Mouse (Mus musculus) T-cell, adult 2 months (primary cell): ENCODE measurements around the gene Ulk1.
"Not testable (repeated sequence)": the region's sequence is repeated elsewhere in the genome, so short reads cannot be mapped to it uniquely, and the experiment has no call there.

Experiments
- DNase-seq: peaks from one replicate; pipeline ENCODE4 v3.0.0; 2022; ENCODE audit warnings: low spot score

The Ulk1 gene

DNA sequence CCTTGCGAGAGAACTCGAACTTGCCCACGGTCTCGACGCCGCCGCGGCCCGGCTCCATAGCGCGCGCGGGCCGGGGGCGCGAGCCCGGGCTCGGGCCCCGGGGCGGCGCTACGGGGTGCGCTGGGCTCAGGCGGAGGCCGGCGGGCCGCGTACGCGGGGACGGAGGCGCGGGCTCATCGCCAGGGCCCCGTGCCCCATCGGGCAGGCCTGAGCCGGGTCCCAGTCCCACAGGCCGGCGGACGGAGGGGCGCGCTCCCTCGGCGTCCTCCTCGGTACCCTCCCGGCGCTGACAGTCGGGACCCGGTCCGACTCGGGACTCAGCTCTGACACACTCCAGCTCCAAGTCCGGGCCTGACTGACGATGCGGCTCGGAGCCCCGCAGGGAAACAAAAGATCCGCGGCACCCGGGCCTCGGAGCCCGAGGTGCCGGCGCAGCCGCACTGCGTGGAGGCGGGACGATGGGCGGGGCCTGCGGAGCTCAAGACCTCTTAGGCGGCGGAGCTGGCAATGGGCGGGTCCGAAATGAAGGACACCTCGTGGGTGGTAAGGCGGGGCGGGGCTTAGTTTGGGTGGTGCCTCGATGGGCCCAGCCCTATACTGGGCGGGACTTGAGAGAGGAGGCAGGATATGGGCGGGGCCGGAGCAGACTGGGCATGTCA is at the start of gene Ulk1:
TSS of gene Ulk1 (minus strand) at position 431 of the 659 bp plus-strand sequence.
- DNase-seq = peak; percentile 100

- DNase-seq = no peak
Measured at GRCm38 (mm10) chr5:110859013-110859650, 49.2 kb upstream of the Ulk1 start.

GRCm38 (mm10) chr5:110857091-110857490 is 47.2 kb upstream of the Ulk1 start:
- no peak for DNase-seq

DNA sequence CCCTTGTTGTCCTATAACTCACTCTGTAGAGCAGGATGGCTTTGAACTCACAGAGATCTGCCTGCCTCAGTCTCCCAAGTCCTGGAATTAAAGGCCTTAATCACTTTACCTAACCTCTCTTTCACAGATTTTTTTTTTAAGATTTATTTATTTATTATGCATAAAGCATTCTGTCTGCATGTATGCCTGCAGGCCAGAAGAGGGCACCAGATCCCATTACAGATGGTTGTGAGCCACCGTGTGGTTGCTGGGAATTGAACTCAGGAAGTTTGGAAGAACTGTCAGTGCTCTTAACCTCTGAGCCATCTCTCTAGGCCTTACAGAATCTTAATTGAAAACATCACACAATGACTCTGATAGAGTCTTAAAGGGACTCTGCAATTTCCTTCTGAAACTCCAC is 43.1 kb upstream of the Ulk1 start:
- no peak for DNase-seq

DNA sequence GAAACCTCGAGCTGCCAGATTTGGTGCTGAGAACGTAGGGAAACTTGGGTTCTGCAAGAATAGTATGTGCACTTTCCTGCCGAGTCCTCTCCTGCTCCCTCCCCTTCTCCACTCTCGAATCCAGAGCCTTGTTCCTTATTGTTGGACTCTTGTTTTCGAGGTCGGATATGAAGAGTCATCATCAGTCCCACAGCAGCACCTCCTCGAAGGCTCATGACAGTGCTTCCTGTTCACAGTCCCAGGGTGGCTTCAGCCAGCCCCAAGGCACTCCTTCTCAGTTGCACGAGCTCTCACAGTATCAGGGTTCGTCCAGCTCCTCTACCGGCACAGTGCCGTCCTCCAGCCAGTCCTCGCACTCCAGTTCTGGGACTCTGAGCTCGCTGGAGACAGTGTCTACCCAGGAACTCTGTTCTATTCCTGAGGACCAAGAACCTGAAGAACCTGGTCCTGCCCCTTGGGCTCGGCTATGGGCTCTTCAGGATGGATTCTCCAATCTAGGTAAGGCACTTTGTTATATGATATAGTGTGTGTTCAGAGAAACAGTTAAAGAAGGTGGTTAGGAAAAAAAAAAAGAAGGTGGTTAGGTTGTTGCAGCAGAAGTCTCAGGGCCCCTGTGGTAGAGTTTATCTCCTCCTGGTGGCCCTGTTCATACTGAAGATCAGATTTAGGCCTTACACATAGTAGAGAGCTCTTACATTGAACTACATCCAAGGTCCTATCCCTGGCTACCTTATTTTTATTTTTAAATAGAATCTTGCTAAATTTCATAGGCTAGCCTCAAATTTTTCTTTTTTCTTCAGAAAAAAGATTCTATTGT is 31.4 kb upstream of the Ulk1 start:
- no peak for DNase-seq

DNA sequence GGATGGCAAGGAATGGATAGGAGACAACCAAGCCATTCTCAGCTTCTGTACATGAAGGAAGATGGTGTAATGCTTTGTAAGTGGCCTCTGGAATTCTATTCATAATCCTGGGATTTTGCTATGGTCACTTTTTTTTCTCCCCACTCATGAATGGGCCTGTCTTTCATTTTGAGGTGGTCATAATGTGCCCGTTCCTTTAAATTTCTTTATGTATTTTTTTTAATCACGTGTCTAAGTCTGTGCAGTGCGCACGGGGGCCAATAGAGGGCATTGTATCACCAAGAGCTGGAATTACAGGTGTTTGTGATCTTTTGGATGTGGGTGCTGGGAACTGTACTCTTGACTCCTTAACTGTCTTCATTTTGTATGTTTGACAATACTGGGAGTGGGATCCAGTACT is 30.6 kb upstream of the Ulk1 start:
- DNase-seq = peak; percentile 71

DNA sequence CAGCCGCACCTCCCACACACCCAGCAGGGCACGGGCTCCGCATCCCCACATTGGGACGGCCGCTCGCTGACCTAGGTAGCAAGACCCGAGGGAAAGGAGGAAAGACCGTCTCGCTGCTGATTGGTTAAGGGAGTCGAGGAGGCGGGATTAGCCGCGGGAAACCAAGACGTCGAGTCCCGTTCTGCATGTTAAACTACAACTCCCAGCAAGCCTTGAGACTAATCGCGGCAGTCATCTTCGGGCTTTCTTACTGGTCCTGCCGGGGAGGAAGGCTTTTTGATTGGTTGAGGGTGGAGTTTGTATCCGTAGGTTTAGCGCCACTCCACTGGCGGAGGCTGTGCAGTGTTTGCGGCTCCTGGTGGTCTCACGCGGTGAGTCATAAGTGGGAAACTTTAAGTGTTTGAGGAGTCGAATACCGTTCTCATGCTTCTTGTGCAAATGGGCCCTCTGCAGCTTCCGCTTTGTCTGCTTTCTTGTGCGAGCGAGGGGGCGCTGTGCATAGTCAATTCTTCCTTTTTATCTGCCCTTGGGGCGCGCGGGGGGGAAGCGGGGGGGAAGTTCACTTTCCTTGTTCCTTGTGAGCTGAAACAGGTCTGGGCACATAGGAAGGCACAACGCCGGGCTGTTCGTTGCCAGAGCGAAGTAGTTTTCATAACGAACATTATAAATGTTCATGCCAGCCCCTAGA is 29.9 kb upstream of the Ulk1 start, which contains the start of the genes Hscb and Chek2:
TSS of gene Hscb (minus strand) at position 100 of the 688 bp plus-strand sequence.
TSS of gene Chek2 (plus strand) at position 302 of the 688 bp plus-strand sequence.
- DNase-seq = peak; percentile 96

- DNase-seq = no peak
Measured at GRCm38 (mm10) chr5:110839038-110839677, 29.3 kb upstream of the Ulk1 start.

DNA sequence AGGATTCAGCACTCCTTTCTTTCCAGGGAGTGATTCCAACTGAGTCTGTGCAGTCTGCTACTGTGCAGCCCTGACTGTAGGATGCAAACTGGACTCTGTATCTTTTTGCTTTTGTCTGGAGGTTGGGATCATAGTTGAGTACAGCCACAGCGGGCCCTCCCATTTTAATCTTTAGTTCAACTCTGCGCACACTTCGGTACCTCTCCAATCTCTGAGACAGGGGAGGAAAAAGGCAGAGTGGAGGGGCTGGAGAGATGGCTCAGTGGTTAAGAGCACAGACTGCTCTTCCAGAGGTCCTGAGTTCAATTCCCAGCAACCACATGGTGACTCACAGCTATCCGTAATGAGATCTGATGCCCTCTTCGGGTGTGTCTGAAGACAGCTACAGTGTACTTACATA is 28.1 kb upstream of the Ulk1 start:
- DNase-seq = not testable (repeated sequence)

GRCm38 (mm10) chr5:110835959-110836358 is 26.1 kb upstream of the Ulk1 start:
- DNase-seq = no peak

DNA sequence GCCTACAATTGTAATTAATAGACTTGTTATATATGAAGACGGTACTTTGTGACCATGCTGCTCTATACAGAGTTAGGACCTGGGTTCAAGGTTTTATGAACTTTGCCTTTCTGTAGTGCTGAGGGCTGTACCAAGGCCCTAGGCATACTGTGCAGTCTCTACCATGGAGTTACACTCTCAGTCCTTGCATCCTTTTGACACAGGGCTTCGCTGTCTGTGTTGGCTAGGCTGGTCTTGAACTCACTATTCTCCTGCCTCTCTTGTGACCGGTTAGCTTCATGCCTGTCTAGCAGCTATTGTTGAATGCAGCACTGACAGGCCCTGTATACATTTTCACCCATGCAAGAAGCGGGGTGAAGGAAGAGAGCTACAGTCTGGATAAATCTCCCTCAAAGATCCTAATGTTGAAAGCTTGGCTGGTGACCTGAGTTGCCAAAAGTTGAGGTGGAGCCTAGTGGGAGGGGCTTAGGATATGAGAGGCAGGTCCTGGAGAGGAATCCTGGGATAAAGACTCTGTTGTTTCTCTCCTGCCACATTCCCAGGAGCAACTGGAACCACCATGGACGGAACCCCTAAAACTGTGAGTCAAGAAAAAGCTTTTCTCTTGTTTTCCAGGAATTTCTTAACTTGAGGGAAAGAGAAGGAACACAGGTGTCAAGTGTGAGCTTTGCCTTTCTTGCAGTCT is 21.3 kb upstream of the Ulk1 start:
- no peak for DNase-seq

DNA sequence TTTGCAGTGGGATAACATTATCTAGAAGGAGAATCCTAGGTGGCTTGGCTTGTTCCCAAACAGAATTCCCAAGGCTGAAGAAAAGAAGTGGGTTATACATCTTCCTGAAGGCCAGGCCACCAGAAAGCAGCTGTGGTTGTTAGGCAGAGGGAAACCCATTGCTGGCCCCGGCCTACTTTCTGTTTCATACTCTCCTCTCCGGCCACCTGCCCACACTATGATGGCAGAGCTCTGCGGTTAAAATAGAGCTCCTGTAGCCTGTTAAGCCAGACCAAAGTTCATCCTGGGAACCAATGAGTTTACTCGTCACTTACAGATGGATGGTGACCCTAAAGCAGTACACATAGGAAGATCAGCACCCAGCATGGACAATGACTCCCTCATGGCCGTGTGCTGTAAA is 17.7 kb upstream of the Ulk1 start:
- no peak for DNase-seq

DNA sequence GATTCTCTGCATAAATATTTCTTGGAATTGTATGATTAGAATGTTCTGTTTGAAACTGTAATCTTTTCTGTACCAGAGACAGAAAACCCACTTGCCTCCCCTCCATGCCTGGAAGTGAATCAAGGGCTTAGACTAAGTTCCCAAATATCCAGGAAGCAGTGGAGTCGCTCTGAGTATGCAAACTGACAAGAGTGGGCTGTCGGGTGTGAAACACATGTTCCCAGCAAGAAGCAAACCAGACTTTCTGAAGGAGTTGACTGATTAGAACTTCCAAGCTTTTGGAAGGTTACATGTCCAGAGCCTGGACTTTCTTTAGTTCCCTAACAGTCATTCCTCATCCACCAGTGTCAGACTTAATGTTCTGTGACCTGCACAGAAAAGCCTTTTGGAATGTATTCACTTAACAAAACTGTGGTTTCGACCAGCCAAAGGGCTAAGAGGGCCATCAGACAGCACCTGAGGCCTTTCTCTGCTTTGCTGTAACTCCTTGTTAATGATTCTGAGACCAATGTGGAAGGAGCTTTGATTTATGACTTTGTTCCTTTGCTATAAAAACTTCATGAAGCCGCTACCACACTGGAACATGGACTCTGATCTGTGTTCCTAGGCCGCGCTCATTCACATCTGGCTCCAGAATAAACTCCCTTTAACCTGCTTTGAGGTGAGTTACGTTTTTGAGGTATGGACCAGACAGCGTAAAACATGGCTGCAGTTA is 17.0 kb upstream of the Ulk1 start:
- DNase-seq = no peak

DNA sequence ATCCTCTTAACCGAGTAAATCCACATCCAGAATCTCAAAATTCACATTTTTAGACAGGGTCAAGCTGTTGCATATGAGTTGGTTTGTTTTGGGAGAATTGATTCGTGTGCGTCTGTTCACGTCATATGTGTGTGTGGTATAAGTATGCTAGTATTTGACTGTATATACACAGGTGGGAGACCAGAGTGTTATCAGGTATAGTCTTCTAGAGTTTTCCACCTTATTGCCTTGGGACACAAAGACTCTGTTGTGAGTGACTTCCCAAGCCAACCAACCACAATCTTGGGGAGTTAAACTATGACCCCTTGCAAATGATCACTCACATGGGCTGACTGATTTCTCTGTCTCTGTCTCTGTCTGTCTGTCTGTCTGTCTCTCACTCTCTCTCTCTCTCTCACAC is 14.5 kb upstream of the Ulk1 start:
- DNase-seq = no peak

DNA sequence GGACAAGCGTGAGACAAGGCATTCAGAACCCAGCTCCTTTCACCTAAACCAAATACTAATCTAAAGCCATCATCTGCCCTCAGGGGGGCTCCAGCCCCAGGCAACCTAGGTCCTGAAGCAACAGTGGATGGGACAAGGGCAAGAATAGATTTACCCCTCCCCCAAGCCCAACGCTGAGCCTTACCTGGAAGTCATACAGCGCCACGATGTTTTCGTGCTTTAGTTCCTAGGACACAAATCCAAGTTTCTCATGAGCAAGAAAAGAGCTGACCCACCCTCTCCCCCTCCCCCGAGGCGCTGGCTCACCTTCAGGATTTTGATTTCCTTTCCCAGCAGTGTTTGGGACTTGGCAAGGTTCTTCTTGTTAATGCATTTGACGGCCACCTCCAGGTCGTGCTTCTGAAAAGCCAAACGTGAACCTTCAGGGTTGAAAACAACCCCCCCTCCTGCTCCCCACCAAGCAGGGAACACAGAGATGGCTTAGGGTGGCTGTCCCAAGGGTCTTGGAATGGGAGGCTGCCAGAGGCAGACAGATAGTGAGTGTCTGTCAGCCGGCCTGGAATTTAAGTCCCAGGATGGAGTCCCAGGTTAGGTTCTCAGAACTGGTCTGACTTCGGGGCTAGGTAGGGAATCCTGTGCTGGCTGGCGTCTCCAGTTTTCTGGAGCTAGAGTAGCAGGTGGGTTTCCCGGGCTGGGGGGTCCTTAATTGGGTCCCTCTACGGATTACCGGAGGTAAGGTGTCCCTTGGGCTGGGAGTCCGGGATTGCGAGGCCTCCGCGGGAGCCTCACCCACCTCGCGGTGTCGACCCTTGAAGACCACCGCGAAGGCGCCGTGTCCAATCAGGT is 853 bp downstream of the Ulk1 start:
- peak; percentile 20 for DNase-seq

- DNase-seq = peak; percentile 82
Measured at GRCm38 (mm10) chr5:110808061-110808631, 1.8 kb downstream of the Ulk1 start.

- no peak for DNase-seq
Measured at GRCm38 (mm10) chr5:110807453-110807852, 2.4 kb downstream of the Ulk1 start.

GRCm38 (mm10) chr5:110806676-110807075 is 3.2 kb downstream of the Ulk1 start:
- DNase-seq = no peak

DNA sequence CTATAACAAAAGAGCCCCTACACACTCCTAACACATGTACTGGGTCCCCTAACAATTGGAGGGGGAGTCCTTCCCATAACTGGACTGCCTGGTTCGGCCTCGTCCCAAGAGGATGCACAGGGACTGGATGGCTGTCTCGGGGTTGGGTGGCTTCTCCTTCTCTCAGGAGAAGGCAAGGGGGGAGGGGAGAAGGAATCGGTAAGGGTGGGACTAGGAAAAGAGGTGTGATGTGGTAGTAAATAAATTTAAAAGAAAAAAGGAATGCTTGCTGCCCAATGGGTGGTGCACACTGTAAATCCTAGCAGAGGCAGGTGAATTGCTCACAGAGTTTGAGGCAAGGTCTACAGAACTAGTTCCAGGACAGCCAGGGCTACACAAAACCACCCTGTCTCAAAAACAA is 3.7 kb downstream of the Ulk1 start:
- no peak for DNase-seq
